Mouse (Mus musculus) cerebellum, adult 2 months (tissue): ENCODE results near the gene Iqsec1.

Experiments used
- CTCF ChIP-seq: fragments of 200-500 bp; IDR thresholded peaks from 2 replicates; pipeline ENCODE4 v1.5.1; 2011; ENCODE audit warnings: low read depth, mild to moderate bottlenecking, control low read depth, low read length, moderate library complexity, borderline replicate concordance; ENCODE audit not compliant: insufficient read depth
- POLR2A ChIP-seq: fragments of 200-500 bp; IDR thresholded peaks from 2 replicates; pipeline ENCODE4 v1.6.1; 2011; ENCODE audit warnings: low read length, control low read depth, borderline replicate concordance; ENCODE audit not compliant: insufficient read depth

- TF ChIP-seq POLR2A (no peak), CTCF (no peak)
These were observed 208.0 kb downstream of the Iqsec1 start for GRCm38 (mm10) chr6:90780532-90780931.
